Mouse (Mus musculus) heart, postnatal 36 days (tissue): ENCODE results near the gene Eif2b5. TPM values are rescaled to one million over a fixed set of nuclear protein-coding genes. Genes with fewer than 3 reads are reported as not detected.
"Not testable (repeated sequence)": the region's sequence is repeated elsewhere in the genome, so short reads cannot be mapped to it uniquely, and the experiment has no call there.

Experiments used
- DNase-seq, 2 experiments: peaks; one replicate each; pipeline ENCODE4 v3.0.0; 2021 to 2022
- intact Hi-C: fragments of 180-260 bp; cut with DNase I; formaldehyde crosslinking; loops from one replicate; pipeline ENCODE4 v1.15.1; 2025
- total RNA-seq, 2 experiments: library from RNA; stranded (reverse); gene quantifications; 2 replicates each; pipeline ENCODE4 v1.2.3; 2021

Eif2b5 gene
- total RNA-seq, 2 experiments from 2014 or later: 54.4 to 64.3 TPM

- DNase-seq, intact Hi-C loops: not testable (repeated sequence)
Measured at GRCm38 (mm10) chr16:20488751-20489150, 9.9 kb upstream of the Eif2b5 start.

GRCm38 (mm10) chr16:20489233-20489632 lies 9.4 kb upstream of the Eif2b5 start:
- intact Hi-C loops: no loop called here
- no peak for DNase-seq

- intact Hi-C loops: no loop called here
- peak in 1 of 2 experiments; percentile 18 for DNase-seq
Measured at GRCm38 (mm10) chr16:20490581-20490980, 8.0 kb upstream of the Eif2b5 start.

GRCm38 (mm10) chr16:20491301-20491700 lies 7.3 kb upstream of the Eif2b5 start:
- peak; percentile 24 to 26 for DNase-seq
- intact Hi-C loops: no loop called here

GRCm38 (mm10) chr16:20493452-20493851 lies 5.2 kb upstream of the Eif2b5 start:
- intact Hi-C loops: no loop called here

GRCm38 (mm10) chr16:20496671-20497600 lies 1.7 kb upstream of the Eif2b5 start:
- DNase-seq: peak; percentile 57 to 64
- intact Hi-C loops: loop anchor here (1.0 to 5.0 kb wide), 4 partner anchors 50 to 265 kb away; partner anchors contain the start of genes Abcf3, Alg3, Eef1akmt4 and Gm49333

More at GRCm38 (mm10) chr16:20493452-20493851, 5.2 kb upstream of the Eif2b5 start:
- no peak for DNase-seq

- intact Hi-C loops: loop anchor here (2.0 to 5.0 kb wide), 4 partner anchors 19 to 264 kb away; partner anchors contain the start of genes Abcf3, Alg3, Dvl3 and Eef1akmt4
- DNase-seq: no peak
Measured at GRCm38 (mm10) chr16:20497980-20498676, 489 bp upstream of the Eif2b5 start.

GRCm38 (mm10) chr16:20506000-20506399 lies 7.4 kb downstream of the Eif2b5 start:
- DNase-seq: no peak
- intact Hi-C loops: no loop called here

- intact Hi-C loops: no loop called here
- DNase-seq: peak; percentile 15 to 23
Measured at GRCm38 (mm10) chr16:20509349-20509748, 10.7 kb downstream of the Eif2b5 start.

- intact Hi-C loops: no loop called here
- DNase-seq: no peak
Measured at GRCm38 (mm10) chr16:20511277-20511847, 12.7 kb downstream of the Eif2b5 start.

- intact Hi-C loops: loop anchor here (2.0 to 5.0 kb wide), 2 partner anchors 17 to 96 kb away; partner anchors contain the start of genes Alg3, Eef1akmt4, Eif2b5 and Gm49333
- no peak for DNase-seq
Measured at GRCm38 (mm10) chr16:20516032-20516431, 17.4 kb downstream of the Eif2b5 start.

GRCm38 (mm10) chr16:20516726-20517201 lies 18.1 kb downstream of the Eif2b5 start, which contains the start of gene Dvl3:
Dvl3 (plus strand) TSS chr16:20516982.
- DNase-seq: peak; percentile 91 to 93
- intact Hi-C loops: loop anchor here (1.0 to 5.0 kb wide), 3 partner anchors 18 to 96 kb away; partner anchors contain the start of genes Alg3, Eef1akmt4, Eif2b5 and Gm49333

- intact Hi-C loops: loop anchor here (1.0 to 5.0 kb wide), 3 partner anchors 18 to 95 kb away; partner anchors contain the start of genes Alg3, Eef1akmt4, Eif2b5 and Gm49333
- DNase-seq: no peak
Measured at GRCm38 (mm10) chr16:20517216-20517615, 18.6 kb downstream of the Eif2b5 start.

- DNase-seq: peak in 1 of 2 experiments; percentile 24
- intact Hi-C loops: loop anchor here (1.0 to 5.0 kb wide), 4 partner anchors 18 to 94 kb away; partner anchors contain the start of genes Abcf3, Alg3, Eef1akmt4 and Eif2b5
Measured at GRCm38 (mm10) chr16:20517701-20518374, 19.2 kb downstream of the Eif2b5 start.

GRCm38 (mm10) chr16:20523886-20524285 lies 25.3 kb downstream of the Eif2b5 start:
- intact Hi-C loops: no loop called here

GRCm38 (mm10) chr16:20528779-20529178 lies 30.2 kb downstream of the Eif2b5 start:
- DNase-seq: no peak
- intact Hi-C loops: no loop called here

More at GRCm38 (mm10) chr16:20523886-20524285, 25.3 kb downstream of the Eif2b5 start:
- no peak for DNase-seq

- intact Hi-C loops: no loop called here
- DNase-seq: no peak
Measured at GRCm38 (mm10) chr16:20529375-20529774, 30.8 kb downstream of the Eif2b5 start.

GRCm38 (mm10) chr16:20530941-20531340 lies 32.3 kb downstream of the Eif2b5 start:
- DNase-seq: no peak
- intact Hi-C loops: no loop called here

- no peak for DNase-seq
- intact Hi-C loops: loop anchor here (5.0 kb wide), 2 partner anchors 118 to 138 kb away; partner anchors contain the start of gene Psmd2
Measured at GRCm38 (mm10) chr16:20534617-20535295, 36.1 kb downstream of the Eif2b5 start.
